Mouse (Mus musculus) megakaryocyte, embryonic 14.5 days (primary cell): ENCODE data around the gene Sardh.

Experiments used
- FLI1 ChIP-seq: IDR thresholded peaks from 2 replicates; pipeline ENCODE4 v1.6.1; 2012; ENCODE audit warnings: low read length, inconsistent platforms, mixed read lengths
- GATA1 ChIP-seq: IDR thresholded peaks from 3 replicates; pipeline ENCODE4 v1.6.1; 2012; ENCODE audit warnings: mixed read lengths, low read length, inconsistent platforms, borderline replicate concordance

GRCm38 (mm10) chr2:27280920-27281611, 32.9 kb upstream of the Sardh start:
- TF ChIP-seq GATA1: no peak
- TF ChIP-seq FLI1: no peak
